Mouse (Mus musculus): ENCODE data around the gene Faah.

The Faah gene

DNA sequence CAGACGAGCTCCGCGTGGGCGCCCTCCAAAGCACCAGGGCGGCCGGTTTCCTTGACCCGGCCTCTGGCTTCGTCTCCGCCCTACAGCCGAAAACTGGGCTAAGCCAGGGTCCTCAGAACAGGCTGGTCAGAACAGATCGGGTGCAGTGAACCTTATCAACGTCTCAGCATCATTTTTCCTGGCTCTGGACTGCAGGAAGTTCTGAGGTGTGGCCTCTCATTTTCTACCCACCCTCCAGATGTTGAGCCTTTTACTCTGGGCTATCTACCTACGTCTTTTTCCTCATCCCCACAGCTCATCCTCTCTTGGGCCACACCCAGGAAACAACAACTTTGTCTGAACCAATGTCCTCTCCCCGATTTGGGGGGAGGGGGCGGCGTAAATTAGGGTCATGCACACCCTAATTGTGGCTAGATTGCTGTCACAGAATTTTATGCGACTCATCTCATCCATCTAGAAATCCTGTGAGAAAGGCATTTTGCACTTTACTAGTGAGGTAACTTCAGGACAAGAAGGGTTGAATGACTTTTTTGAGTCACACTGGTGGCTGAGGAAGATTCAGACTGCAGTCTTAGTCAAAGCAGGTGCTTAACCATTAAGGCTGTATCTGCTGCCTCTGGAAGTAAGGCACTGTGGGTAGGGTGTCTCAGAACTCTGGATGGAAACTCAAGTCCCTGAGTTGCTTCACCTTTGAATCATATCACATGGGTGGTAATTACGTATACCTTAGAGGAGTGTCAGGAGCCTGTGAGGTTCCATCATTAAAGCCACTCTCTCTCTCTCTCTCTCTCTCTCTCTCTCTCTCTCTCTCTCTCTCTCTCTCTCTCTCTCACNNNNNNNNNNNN is at the start of gene Faah:
Gene Faah, minus strand, starts transcription at position 25 of the 845 bp plus-strand sequence.
- peak; percentile 82 for DNase-seq (ENCODE audit: low read depth, low spot score)

DNA sequence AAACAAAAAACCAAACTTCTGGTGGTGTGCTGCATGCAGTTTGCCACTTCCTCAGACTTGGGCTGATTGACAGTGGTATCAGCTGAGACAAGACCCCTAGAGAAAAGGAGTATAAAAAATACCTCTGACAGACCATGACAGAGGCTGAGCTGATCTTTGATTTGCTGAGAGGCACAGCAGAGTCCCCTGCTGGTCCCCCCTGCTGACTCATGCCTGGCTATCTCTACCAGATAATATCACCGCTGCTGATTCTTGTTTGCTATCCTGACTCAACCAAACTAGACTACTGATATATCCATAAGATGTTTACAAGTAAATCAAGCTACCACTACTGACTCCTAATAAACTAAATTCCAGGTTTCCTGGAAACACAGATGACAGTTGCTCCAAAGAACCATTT is 46.1 kb upstream of the Faah start:
- no peak for DNase-seq (ENCODE audit: low read depth, low spot score)

DNA sequence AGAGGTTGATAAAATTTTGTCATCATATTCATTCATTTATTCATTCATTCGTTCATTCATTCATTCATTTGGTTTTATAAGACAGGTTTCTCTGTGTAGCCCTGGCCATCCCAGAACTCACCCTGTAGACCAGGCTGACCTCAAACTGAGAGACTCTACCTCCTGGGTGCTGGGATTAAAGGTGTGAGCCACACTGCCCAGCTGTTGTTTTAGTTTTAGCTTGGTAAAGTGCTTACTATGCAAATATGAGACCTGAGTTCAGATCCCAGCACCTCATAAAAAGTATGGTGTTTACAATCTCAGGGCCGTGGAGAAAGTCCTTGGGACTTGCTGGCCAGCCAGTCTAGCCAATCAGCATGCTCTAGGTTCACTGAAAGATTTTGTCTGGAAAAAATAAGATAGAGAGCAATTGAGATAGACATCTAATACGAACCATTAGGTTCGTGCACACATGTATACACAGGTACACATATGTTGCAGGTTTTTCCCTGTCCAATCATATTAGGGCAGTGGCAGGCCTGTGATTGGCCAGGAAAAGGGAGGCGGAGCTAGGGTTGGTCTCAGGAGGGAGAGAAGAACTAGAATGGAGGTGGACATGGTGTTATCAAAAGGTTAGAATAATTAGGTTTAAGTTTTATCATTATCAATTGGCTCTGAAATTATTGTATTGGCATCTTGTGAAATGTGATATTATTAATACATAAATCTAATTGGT is 41.4 kb upstream of the Faah start:
- no peak for DNase-seq (ENCODE audit: low read depth, low spot score)

DNA sequence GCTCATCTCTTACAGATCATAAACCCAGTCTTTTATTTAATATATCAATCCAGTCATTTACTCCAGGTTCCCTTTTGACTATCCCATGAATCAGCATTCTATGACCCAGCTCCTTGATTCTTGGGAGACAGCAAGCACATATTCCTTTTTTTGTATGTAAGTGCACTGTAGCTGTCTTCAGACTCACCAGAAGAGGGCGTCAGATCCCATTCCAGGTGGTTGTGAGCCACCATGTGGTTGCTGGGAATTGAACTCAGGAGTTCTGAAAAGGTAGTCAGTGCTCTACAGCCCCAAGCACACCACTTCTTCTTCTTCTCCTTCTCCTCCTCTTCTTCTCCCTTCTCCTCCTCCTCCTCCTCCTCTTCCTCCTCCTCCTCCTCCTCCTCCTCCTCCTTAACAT is 39.8 kb upstream of the Faah start:
- no peak for DNase-seq (ENCODE audit: low read depth, low spot score)

DNA sequence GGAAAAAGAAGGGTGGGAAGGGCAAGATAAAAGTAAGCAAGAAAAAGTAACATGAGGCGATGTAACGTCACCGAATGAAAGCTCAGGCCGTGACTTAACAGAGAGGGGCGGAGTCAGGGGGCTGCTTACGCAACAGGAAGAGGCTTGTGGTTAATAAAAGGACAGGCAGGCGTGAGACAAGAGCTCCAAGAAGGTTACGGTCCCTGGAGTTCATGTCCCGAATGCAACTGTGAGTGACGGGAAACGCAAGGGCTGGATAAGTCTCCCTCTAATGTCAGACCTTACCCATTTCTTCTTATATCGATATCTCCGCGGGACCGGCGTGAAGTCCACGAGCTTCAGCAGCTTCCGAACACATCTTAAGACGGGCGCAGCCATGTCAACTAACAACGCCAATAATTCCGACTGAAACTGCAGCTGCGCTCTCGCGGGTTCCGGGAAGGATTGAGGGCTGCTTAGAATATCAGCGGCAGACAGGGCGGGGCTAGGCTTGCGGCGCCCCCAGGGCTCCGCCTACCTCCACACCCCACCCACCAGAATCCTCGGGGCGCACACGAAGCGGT is 35.8 kb upstream of the Faah start, which contains the start of gene Nsun4:
Gene Nsun4, minus strand, starts transcription at position 478 of the 563 bp plus-strand sequence.
- DNase-seq (ENCODE audit: low read depth, low spot score), result peak; percentile 97

DNA sequence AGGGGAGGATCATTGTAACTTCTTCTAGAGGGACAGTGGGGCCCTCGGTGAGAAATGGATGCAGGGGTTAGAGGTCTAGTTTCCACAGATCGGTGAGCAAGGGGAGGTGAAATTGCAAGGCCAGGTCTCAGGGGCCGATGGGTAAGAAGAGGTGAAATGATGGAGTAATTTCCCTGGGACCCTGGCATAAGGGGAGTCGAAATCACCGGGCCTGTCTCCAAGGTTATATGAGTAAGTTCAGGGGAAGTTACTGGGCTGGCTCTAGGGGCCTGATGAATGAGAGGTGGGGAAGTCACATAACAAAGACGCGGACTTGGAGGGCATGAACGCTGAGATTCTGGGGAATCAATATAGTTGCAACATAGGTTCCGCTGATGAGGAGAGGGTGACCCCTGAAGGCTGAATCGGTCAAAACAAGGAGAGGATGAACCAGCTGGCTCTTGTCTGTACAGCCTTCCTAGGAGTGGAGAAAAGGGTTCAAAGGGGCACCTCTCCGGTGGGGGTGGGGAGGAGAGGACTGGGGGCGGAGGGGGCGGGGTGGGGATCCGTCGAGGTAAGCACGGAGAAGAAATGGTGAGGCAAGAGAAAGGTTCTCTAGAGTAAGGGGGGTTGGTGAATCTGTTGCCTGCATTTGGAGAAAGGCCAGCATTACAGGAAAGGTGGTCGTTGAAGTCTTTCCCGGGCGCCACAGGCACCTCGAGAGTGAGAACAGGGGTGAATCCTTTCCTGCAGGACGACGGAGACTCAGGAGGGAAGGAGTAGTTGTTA is 35.0 kb upstream of the Faah start:
- DNase-seq (ENCODE audit: low read depth, low spot score), result peak; percentile 69

DNA sequence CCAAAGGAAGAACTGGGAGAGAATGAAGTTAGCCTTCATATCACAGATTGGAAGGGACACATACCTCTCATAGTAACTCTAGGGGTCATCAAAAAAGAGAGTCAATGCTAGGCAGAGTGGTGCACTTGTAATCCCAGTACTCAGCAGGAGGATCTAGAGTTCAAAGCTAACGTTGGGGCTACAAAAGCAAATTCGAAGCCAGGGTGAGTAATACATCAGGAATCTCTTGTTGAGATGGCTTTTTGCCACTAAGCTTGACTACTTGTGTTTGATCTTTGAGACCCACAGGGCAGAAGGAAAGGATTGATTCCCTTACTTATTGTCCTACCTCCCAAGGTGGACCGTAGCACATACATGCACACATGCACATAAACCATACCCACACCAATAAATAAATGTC is 31.5 kb upstream of the Faah start:
- DNase-seq (ENCODE audit: low read depth, low spot score), result no peak

DNA sequence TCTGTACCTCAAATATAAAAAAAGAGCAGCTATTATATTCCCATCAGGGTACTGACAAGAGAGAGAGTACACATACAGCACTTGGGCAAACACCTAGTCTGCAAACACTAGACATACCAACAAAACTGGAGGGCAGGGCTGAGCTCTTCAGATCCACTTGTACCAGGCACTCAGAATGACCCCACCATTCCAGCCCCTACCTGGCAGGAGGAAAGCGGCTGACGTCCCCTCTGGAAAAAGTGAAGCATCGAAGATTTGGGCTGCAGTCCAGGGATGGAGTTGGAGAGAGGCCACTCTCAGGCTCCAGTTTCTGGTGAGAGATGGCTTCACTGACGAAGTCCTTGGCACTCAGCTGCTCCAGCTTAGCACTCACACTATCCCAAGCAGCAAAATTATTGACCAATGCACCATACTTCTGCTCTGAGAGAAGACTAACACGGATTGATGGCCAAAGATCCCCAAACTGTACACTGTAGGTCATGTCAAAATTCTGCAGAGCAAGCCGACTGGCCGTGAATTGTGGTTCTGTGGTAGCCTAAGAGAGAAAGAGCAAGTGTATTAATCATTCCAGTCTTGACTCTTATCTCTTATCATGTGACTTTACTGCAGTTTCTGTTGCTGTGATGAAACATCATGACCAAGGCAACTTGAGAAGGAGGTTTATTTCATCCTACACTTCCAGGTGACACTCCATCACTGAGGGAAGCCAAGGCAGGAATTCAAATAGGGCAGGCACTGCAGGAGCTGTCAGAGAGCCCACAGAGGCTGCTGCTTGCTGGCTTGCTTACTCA is 30.6 kb upstream of the Faah start:
- DNase-seq (ENCODE audit: low read depth, low spot score), result no peak

DNA sequence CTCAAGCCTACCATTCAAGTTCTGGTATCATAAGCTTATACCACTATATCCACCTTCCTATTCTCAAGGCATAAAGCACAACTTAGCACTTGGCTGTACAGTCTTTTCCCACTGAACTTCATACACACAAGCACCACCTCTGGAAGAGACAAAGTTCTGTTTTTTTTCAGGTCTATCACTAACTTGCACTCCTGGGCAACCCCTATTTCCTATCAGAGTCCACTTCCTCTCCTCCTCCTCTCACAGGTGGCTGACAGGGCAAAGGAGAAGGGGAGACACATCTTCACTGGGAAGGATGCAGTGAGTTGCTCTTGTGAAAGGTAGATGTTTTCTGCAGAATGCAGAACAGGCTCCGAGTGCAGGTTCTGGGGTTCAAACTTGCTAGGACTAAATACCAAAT is 30.0 kb upstream of the Faah start:
- DNase-seq (ENCODE audit: low read depth, low spot score), result no peak

DNA sequence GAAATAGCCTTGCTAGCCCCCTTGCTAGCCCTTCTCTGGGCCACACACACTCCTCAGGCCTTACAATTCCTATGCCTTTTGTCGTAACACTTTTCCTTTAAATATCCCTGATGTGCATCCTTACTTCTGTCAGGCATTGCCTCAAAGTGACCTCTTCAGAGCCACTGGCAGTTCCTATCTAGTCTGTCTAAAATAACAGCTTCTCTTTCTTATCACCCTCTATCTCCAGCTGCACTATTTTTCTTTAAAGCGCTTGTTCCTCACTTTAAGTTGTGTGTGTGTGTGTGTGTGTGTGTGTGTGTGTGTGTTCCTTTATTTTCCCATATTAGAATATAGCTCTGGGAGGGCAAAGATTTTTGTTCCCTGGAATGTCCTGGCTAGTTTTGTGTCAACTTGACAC is 28.9 kb upstream of the Faah start:
- DNase-seq (ENCODE audit: low read depth, low spot score), result no peak

DNA sequence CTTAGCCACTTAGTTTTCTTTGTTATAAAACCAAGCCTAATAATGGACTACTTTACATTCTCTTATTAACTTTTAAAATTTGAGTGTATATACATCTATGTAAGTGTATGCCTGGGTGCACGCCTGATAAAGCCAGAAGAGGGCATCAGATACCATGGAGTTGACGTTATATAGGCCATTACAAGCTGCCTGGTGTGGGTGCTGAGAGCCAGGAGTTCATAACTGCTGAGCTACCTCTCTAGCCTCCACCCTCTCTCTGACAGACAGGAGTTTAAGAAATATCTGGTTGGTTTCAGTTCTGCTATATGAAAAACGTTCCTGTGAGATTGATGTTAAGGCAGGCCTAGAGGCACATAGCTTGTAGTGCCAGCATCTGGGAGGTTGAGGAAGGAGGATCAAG is 24.5 kb upstream of the Faah start:
- DNase-seq (ENCODE audit: low read depth, low spot score), result no peak

DNA sequence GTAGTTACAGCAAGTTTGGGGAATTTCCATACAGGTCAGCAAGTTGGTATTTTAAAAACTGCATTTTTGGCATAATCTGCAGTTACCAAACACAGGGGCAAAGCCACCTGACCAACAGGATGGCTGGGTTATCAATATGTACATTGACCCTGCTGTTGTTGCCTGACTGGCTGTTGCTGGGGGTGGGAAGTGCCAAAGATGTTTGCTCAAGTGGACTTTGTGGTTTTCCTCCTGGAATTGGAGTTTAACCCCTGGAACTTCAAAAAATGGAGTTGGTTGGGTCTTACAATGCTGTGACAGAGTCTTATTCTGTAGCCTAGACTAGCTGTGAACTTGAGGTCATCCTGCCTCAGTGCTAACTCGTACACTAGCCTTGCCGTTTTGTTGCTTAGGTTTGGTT is 22.7 kb upstream of the Faah start:
- no peak for DNase-seq (ENCODE audit: low read depth, low spot score)

DNA sequence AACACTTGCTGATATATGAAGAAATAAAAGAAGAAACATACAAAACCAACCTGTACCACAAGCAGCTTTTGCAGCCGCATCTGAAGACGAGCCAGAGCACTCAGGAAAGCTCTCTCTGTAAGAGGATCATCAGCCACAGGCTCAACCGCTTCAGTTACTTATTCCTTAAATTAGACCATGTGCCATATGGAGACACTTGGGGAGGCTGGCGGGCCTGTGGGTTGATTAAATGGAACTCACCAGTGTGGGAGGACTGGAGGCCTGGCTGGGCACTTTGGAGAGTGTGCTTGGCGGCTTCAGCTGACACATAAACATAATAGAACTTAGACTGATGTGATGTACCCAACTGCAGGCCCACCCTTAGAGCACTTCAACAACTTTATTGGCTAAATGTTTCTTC is 15.6 kb upstream of the Faah start:
- no peak for DNase-seq (ENCODE audit: low read depth, low spot score)

DNA sequence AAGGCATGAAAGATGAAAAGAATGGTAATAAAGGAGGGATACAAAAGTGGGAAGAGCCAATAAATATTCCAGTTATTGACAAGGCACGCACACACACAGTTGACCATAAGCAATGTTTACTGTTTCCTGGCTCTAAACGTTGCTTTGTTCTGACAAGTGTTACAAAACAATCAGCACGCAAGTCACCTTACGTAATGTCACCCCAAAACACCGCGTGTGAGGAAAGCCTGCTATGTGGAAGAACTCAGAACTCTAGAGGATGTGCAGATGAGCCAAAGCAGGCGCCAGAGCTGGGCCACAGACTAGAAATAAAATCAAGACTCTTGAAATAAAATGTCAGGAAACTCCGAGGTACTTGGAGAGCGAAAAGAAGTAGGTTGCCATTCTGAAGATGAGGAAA is 15.2 kb upstream of the Faah start:
- no peak for DNase-seq (ENCODE audit: low read depth, low spot score)

DNA sequence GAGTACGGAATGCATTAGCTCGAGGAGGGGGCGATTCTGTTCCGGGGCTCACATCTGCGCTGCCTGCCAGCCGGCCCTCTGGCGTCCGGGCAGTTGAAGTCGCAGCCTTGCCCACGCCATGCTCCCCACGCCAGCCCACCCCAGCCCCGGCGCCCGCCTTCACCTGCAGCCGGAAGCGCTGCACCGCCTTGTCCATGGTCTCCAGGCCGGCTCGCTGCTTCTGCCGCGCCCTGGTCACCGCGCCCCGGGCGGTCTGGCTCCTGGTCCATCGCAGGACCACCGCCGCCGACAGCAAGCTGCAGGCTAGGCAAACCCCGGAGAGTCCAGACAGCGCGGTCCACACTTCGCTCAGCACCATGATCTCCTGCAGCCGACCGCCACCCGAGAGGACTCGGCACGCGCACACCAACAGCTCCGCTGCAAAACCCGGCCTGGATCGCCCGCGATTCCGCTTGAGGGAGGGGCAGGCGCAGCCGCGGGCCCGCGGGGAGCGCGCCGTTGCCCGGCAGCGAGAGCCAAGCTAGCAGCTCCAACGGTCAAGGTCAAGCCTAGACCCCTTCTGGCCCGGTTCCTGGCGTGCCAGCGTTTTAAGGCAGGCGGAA is 325 bp downstream of the Faah start:
- peak; percentile 79 for DNase-seq (ENCODE audit: low read depth, low spot score)

DNA sequence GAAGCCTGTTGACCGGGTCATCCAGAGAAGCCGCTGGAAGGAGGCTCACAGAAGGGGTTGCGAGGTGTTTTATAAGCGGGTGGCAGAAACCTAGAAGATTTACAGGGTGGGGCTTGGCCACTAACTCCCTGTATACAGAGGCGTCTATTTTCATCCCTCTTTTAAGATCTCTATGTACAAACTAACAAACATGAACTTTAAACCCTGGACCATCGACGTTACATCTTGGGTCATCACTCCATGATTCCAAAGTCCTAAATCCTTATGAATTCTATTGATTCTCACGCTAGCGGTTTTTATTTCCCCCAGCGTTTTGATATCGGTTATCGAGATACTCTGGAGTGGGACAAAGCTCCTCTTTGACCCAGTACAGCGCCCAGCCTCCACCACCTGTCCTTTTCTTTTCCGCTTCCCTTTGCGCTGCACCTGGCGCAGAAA is 845 bp downstream of the Faah start:
- DNase-seq (ENCODE audit: low read depth, low spot score), result no peak

DNA sequence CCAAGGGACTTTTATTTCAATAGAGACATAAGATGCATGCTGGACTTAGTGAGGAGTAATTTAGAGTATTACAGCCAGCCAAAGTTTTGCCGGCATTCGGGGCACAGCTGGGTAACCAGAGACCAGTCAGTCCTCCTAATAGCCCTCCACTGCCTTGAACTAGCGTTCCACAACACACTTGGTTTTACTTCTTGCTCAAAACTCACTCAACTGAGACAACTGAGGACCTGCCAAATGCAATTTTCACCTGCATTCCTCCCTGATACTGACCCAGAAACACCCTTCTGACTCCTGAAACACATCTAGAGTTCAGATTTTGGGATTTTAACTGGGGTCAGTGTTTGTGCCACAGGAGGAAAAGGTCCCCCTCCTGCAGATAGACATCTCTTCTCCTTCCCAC is 1.3 kb downstream of the Faah start:
- DNase-seq (ENCODE audit: low read depth, low spot score), result peak; percentile 21

DNA sequence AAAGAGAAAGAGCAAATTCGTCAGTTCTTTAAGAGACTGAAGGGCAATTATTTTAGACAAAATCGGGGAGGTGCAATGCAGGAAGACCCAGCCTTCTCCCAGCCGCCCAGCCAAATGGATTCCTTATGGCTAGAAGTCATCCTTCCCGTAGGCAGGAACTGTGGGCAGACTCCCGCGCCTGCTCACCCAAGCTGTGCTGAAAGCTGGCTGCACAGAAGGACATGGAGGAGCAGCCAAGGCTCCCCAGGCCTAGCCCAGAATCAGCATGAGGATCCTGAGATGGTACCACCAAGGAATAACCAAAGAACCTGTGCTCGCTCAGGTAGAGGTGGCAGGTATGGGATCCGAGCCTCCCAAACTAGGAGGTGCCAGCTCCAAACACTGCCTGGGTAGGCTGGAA is 1.7 kb downstream of the Faah start:
- peak; percentile 24 for DNase-seq (ENCODE audit: low read depth, low spot score)

DNA sequence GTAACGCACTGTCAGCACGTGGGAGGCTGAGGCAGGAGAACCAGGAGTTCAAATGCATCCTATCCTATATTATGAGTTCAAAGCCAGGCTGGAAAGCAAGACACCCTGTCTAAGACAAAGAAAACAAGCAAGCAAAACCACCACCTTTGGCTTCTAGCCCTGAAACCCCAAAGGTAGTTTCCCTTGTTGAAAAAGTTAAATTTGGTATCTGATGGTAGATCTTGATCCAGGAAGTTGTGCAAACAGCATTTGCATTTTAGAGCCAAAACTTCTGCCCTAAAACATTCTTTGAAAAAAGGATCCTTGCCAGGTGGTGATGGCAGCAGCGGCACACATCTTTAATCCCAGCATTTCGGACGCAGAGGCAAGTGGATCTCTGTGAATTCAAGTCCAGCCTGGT is 2.2 kb downstream of the Faah start:
- peak; percentile 85 for DNase-seq (ENCODE audit: low read depth, low spot score)

DNA sequence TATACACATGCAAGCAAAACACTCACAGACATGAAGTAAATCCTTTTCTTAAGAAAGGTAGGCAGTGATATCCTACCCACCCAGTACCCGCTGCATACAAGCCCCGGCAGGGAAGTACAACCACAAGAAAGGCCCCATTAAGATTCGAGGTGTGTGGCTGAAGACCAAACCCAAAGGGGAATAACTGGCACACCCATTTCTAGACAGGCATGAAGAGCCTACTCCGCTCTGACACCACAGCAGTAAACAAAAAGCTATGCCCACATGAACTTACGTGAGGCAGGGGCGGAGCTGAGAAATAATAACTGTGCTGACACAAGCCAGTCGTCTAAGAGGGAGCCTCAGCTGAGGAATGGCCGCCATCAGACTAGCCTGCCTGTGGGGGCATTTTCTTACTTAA is 7.5 kb downstream of the Faah start:
- DNase-seq (ENCODE audit: low read depth, low spot score), result peak; percentile 88

DNA sequence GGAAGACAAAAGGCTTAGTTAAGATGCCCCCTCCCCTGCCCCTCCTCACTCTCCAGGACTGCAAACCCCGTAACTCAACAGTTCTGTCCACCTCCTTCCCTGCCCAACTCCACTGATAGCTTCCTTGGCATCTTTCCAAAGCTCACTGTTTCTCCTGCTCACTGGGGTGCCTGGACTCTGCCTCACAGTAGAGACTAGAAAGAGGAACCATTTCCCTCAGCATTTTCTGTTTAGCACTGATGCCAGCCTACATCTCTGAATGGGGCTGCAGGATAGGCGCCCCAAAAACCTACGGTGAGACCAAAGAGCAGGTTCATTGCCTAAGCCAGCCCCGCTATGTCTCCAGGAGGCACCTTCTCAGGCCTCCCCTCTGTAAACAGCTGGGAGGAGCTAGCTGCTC is 16.5 kb downstream of the Faah start:
- no peak for DNase-seq (ENCODE audit: low read depth, low spot score)

Measured in CD4-positive helper T cell, adult 2 months (primary cell).